Mouse (Mus musculus) Patski (cell line): ENCODE measurements around the gene Slc38a9. TPM values are rescaled to one million over a fixed set of nuclear protein-coding genes. Genes with fewer than 3 reads are reported as not detected.

Experiments used
- ATAC-seq: fragments of 100-300 bp; one replicate; pipeline ENCODE4 v1.8.0; 2021
- CTCF ChIA-PET: fragments of 350-600 bp; sonication (Branson Sonifier 250); formaldehyde crosslinking; loops from one replicate; lab custom pipeline; 2022; ENCODE audit warnings: inconsistent platforms; lab: Charles Lee
- POLR2A ChIA-PET: fragments of 350-600 bp; sonication (Branson Sonifier 250); formaldehyde crosslinking; loops from one replicate; lab custom pipeline; 2022; ENCODE audit warnings: antibody characterized with exemption, inconsistent platforms; lab: Charles Lee
- DNase-seq: peaks from one replicate; pipeline ENCODE4 v3.0.0-alpha.2; 2011; ENCODE audit warnings: low read depth, low spot score
- H3K27me3 ChIP-seq: fragments of 371-371 bp; one replicate; pipeline ENCODE4 v1.5.1; 2021
- CTCF ChIP-seq: fragments of 100-300 bp; IDR thresholded peaks from one replicate; pipeline ENCODE4 v1.5.1; 2021
- in situ Hi-C: fragments of 300-500 bp; cut with MboI; formaldehyde crosslinking; loops from 3 replicates; pipeline ENCODE4 v1.11.1; 2018; ENCODE audit warnings: low pct_unique_long_range_greater_than_20kb, mixed read lengths
- polyA plus RNA-seq: library from polyadenylated mRNA; unstranded; gene quantifications from one replicate; pipeline ENCODE4 v1.2.3, GENCODE M21; 2021

The Slc38a9 gene
- polyA plus RNA-seq, 1 experiment from 2014 or later, result 5.4 TPM

DNA sequence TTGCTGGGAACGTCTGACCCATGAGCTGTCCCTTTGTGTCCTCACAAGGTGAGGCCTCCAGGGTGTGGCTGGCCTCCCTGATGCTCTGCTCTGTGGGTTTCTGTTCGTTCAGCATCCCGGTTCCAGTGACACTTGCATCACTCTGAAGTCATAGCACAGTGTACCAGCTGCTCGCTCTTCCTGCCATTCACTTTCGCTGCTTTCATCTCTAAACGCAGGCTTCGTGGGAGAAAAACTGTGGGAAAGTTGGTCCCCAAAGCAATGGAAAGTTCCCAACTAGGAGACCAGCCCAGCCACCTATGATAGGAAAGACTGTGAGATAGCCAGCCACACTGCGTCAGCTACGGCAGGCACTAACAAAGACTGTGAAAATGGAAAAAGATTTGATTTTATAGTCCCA, 96.8 kb downstream of the Slc38a9 start:
- ATAC-seq (no peak), DNase-seq (no peak)
- POLR2A ChIA-PET, result no interaction called here
- CTCF ChIA-PET, result no interaction called here
- TF ChIP-seq CTCF, result no peak
- in situ Hi-C loops, result no loop called here
- no peaks in the 10 kb centered on the region for H3K27me3 ChIP-seq

DNA sequence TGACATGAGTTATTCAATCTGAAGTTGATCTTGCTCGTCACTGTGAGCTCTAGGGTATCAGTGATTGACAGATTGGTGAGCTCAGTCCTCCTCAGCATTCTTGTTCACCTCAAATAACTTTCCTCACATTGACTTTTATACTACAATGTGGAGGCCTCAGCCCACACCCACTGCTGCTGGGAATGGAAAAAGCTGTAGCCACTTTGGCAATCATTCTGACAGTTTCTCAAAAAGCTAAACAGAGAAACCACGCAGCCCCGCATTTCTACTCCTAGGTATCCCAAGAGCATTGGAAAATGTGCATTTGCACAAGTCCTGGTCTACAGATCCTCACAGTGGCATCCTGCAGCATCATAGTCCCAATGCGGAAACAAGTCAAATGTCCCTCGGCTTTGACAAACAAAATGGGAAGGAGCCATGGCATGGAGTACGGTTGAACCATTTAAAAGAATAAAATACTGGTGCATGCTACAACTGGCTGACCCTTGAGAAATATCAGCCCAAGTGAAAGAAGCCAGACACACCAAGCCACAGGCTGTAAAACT, 98.1 kb downstream of the Slc38a9 start:
- no peak for ATAC-seq
- in situ Hi-C loops, result no loop called here
- H3K27me3 ChIP-seq, result no peaks in the 10 kb centered on the region
- no peak for DNase-seq
- no peak for TF ChIP-seq CTCF
- POLR2A ChIA-PET, result no interaction called here
- CTCF ChIA-PET, result no interaction called here

DNA sequence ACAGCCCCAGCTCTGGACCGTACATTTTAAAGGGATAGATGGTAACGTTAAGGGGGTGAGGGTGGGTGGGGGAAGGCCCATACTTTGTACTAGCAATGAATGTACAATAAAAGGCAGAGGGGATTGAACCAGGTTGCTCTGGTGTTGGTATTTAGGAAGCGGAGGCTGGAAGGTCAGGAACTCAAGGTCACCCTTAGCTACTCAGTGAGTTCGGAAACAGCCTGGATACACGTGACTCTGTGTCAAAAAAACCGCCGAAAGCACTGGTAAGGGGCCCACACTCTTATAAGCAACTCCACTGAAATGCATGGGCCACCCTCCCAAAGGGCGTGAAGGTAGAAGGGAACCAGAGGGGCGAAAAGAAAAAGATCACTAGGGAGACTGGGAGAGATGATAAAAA, 98.8 kb downstream of the Slc38a9 start:
- ChIA-PET POLR2A (no interaction called here), CTCF (no interaction called here)
- H3K27me3 ChIP-seq, result no peaks in the 10 kb centered on the region
- TF ChIP-seq CTCF, result no peak
- ATAC-seq (no peak), DNase-seq (no peak)
- in situ Hi-C loops, result no loop called here

DNA sequence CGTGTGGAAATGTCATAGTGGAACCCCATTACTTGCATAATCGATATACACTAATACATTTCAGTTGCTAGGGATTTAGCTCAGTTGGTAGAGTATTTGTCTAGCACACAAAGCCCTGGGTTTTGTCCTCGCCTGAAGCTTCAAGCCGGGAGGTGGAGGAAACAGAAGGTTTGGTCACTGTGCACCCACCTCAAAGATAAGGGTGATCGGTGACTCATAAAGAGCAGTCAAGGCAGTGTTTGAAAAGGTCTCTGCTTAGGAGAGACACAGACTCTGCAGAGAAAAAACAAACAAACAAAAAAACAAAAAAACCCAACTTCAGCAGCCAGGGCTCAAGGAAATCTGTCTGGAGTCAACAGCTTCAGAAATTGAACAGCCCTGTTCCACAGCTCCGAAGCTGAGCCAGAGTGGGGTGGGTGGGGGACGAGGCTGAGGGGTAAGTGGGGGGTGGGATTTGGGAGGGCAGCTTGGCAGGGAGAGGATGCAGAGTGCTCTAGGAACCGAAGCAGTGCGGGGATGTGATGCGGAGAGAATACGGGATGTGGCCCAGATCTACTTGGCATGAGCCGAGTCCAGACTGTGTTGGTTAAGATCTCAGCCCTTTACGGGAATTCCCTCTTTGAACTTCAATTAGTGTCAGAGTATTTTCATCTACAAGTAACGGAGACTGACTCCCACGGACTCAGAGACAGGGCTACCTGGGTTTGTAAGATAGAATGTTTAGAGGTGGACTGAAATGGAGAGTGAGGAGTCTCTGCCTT, 99.4 kb downstream of the Slc38a9 start:
- ATAC-seq (no peak), DNase-seq (no peak)
- in situ Hi-C loops, result no loop called here
- H3K27me3 ChIP-seq, result no peaks in the 10 kb centered on the region
- CTCF ChIA-PET, result no interaction called here
- POLR2A ChIA-PET, result no interaction called here
- no peak for TF ChIP-seq CTCF

DNA sequence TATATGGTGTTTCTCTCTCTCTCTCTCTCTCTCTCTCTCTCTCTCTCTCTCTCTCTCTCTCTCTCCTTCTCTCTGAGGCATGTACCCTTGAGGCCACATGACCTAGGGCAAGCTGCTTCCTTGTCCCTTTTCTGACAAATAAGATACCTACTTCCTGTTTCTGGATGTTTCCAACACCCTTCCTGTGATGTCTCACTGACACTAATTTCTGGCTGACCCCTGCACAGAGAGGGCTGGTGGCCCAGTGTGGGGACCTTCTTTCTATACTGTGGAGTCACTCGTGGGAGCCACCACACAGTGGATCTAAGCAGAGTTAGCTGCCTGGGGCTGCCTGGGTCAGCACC, 100.0 kb downstream of the Slc38a9 start:
- DNase-seq (no peak), ATAC-seq (no peak)
- CTCF ChIA-PET, result no interaction called here
- in situ Hi-C loops, result no loop called here
- no peak for TF ChIP-seq CTCF
- POLR2A ChIA-PET, result no interaction called here
- no peaks in the 10 kb centered on the region for H3K27me3 ChIP-seq

DNA sequence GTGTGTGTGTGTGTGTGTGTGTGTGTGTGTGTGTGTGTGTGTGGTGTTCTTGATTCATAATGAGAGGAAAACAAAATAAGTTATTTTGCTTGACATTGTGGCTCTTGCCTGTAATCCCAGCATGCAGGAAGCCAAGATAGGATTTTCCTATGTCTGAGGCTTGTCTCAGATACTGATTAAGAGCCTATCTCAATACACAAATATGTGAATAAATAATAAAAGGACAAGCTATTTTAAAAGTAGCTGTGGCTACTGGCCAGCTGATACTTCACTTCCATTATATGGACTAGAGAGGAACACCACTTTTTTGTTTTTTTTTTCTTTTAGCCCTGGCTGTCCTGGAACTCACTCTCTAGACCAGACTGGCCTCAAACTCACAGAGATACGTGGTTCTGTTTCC, 101.2 kb downstream of the Slc38a9 start:
- TF ChIP-seq CTCF, result no peak
- CTCF ChIA-PET, result no interaction called here
- no peaks in the 10 kb centered on the region for H3K27me3 ChIP-seq
- no peak for DNase-seq
- POLR2A ChIA-PET, result no interaction called here
- in situ Hi-C loops, result no loop called here
- no peak for ATAC-seq

DNA sequence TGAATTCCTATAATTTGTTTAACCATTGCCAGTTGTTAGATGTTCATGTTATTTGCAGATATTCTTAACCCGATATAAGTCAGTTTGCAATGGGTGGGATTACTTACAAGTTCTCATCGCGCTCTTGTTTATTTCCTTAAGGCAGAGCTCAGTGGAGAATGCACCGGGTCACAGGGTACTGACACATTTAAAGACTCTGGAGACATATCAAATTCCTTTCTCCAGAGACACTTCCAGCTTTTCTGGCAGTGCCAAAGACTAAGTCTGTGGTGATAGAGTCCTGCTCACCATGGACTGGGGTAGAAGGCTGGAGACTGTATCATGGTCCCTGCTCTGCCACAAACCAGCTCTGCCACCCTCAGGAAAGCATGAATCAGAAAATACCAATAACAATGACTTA, 102.0 kb downstream of the Slc38a9 start:
- ChIA-PET CTCF (no interaction called here), POLR2A (no interaction called here)
- no peak for TF ChIP-seq CTCF
- DNase-seq, result no peak
- in situ Hi-C loops, result no loop called here
- ATAC-seq, result no peak
- H3K27me3 ChIP-seq, result no peaks in the 10 kb centered on the region

DNA sequence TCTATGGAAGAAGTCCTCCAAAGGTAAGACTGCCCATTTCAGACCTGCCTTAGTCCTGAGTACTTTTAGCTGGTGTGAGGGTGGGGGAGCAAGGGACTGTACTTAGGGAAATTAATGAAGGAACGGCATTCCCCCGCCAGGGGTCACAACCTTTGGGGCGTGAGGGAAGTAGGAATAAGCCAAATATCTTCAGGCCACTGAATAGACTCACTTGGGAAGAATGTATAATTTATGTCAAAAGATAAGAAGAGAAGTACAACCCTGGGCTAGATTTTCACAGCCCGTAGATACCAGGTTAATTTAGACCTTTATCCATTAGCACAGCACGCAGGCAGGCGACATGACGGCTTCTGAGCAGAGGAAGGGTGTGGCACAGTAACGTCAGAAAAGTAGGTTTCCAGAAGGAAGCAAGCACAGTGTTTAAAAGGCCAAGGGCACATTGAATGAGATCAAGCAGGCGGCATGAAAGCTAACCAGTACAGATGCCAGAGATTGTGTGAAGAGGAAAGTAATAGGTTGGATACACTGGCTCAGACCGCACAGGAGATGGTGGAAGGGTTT, 103.1 kb downstream of the Slc38a9 start:
- ChIA-PET POLR2A (no interaction called here), CTCF (interaction anchor here (1.4 kb wide), 1 partner anchor 30 kb away, joined by 3 read pairs; no protein-coding TSS in a partner anchor)
- DNase-seq (no peak), ATAC-seq (no peak)
- in situ Hi-C loops, result no loop called here
- no peaks in the 10 kb centered on the region for H3K27me3 ChIP-seq
- TF ChIP-seq CTCF, result no peak

DNA sequence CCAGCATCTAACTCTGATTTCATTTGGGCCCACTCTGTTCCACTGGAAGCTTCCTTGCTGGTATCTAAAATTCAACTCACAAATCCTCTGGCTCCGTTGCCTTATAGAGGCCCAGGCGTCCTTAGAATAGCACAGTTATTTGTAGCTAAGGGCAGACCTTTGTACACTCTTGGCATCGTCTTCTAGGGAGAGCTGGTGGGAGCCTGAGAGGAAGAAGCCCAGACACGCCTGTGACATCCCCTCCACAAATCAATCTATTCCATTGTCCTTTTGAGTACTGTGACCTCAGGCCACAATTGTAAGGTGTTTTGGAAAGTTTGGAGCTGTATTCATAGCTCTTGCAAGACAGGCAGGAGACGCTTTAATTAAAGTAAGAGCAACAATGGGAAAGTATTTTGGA, 104.0 kb downstream of the Slc38a9 start:
- CTCF ChIA-PET, result interaction anchor here (1.0 to 1.4 kb wide), 2 partner anchors 29 to 32 kb away, joined by 3 read pairs; no protein-coding TSS in a partner anchor
- no peak for ATAC-seq

DNA sequence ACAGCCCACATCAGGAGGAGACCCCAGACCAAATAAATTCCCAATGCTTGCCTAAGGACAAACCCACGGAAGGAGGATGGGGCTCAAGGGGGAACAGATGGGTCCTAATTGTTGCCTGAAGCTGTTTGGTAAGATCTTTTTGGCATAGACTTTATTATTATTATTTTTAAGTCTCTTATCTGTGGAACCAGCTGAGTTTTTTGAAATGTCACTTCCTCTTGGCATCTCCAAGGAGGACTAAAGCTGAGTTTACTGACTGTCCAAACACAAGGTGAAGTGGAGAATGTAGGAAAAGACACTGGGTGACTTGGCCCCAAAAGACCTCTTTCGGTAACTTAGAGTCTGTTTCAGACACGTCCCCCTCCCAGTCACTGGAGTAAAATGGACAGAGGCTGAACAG, 105.1 kb downstream of the Slc38a9 start:
- in situ Hi-C loops, result no loop called here
- DNase-seq (no peak), ATAC-seq (no peak)
- no peak for TF ChIP-seq CTCF
- POLR2A ChIA-PET, result interaction anchor here (0.5 kb wide), 1 partner anchor 36 kb away, joined by 8 read pairs; no protein-coding TSS in a partner anchor
- CTCF ChIA-PET, result interaction anchor here (0.9 to 1.0 kb wide), 2 partner anchors 16 to 31 kb away, joined by 3 read pairs; no protein-coding TSS in a partner anchor
- no peaks in the 10 kb centered on the region for H3K27me3 ChIP-seq

More for the DNA sequence above, 104.0 kb downstream of the Slc38a9 start:
- no peaks in the 10 kb centered on the region for H3K27me3 ChIP-seq
- in situ Hi-C loops, result no loop called here
- DNase-seq, result no peak
- POLR2A ChIA-PET, result no interaction called here
- no peak for TF ChIP-seq CTCF
